Mouse (Mus musculus) left cerebral cortex, adult 2 months (tissue): ENCODE data around the gene Gpld1. TPM values are rescaled to one million over a fixed set of nuclear protein-coding genes. Genes with fewer than 3 reads are reported as not detected.

ENCODE experiments used
- DNase-seq, 2 experiments: peaks; one replicate each; pipeline ENCODE4 v3.0.0; 2021 to 2022; ENCODE audit warnings: low spot score in 2 of 2, mixed read lengths in 1 of 2; ENCODE audit errors: extremely low spot score in 1 of 2
- H3K27ac ChIP-seq: fragments of 200-600 bp; 2 replicates; pipeline ENCODE4 v1.8.1; 2022
- H3K4me3 ChIP-seq: fragments of 200-600 bp; 2 replicates; pipeline ENCODE4 v1.8.1; 2022
- CTCF ChIP-seq: fragments of 200-600 bp; IDR thresholded peaks from 2 replicates; pipeline ENCODE4 v1.8.1; 2022; ENCODE audit warnings: antibody characterized with exemption, mild to moderate bottlenecking, moderate library complexity
- intact Hi-C: fragments of 180-260 bp; cut with DNase I; formaldehyde crosslinking; loops from one replicate; pipeline ENCODE4 v1.15.1; 2025
- long read RNA-seq, 2 experiments: library from polyadenylated mRNA; stranded (forward); transcript quantifications; one replicate each; pipeline ENCODE4 v2.0.0; 2021; ENCODE audit warnings: borderline mapping rate in 2 of 2
- total RNA-seq, 2 experiments: library from RNA; stranded (reverse); gene quantifications; 2 replicates each; pipeline ENCODE4 v1.2.3; 2021

Gpld1 gene
- total RNA-seq, result 10 to 100 TPM; 19.2 to 19.8 TPM
- long read RNA-seq, experiment 1, full-length matches to known transcripts, result 7 of 64 reads
- long read RNA-seq, experiment 1, partial matches to known transcripts, result 37 of 64 reads
- long read RNA-seq, experiment 1, other reads (novel, unspliced or antisense), result 20 of 64 reads
- long read RNA-seq, experiment 2, full-length matches to known transcripts, result 4 of 56 reads
- long read RNA-seq, experiment 2, partial matches to known transcripts, result 33 of 56 reads
- long read RNA-seq, experiment 2, other reads (novel, unspliced or antisense), result 19 of 56 reads

DNA sequence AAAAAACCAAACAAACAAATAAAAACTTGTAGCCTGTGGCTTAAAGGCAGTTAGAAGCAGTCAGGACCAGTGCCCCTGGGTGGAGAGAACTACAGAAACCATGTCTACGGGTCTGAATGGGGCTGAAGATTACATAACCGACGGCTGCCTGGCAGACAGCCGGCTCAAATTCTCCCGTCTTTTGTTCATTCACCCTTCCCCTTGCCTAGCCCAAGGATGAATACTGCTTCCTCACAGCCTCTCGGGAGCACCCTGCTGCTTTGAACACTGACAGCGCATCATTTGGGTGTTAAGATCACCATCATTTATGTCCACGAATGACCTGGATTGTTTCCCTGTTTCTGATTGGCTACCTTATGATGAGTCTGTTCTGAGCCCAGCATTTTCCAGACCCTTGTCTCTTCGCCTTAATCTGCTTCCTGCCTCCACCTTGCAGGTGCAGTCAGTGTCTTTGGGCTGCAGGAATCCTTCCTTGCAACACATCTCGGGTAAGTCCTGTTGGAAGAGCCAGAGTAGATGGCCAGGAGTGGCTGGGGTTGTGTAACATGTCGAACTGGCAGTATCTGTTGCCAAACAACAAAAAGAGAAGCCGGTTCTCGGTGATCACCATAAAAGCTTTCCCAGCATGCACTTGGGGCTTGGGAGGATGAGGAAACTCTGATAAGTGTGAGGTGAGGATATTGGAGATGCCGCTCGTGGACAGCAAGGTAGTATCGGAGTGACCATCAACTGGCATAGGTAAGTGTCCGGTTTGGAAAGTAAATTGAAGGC lies at the start of gene Gpld1:
TSS of gene Gpld1 (plus strand) at position 641 of the 771 bp plus-strand sequence.
- peak within 1 kb of the TSS; percentile 10; the same call in 1 of the 2 replicates for H3K27ac ChIP-seq
- intact Hi-C loops, result no loop called here
- no peak for DNase-seq
- no peak for TF ChIP-seq CTCF
- peak within 1 kb of the TSS; percentile 31 for H3K4me3 ChIP-seq

DNA sequence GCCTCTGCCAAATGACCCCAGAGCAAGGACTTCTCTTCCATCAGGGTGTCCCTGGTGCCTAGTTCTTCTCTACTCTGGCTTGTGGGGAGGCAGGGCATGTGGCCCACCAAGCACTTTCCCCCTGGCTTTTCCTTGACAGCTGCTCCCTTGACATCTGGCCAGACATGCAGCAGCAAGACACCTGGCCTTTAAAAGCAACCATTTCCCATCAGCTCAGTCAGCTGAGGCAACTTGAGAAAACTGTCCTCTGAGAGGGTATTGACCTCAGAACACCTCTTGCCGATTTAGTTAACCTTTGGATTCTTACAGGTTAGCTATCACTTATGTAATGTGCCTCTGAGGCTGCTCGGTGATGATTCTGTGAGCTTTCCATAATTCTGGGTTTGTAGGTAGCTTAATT lies 49.1 kb upstream of the Gpld1 start:
- DNase-seq, result no peak
- TF ChIP-seq CTCF, result no peak
- intact Hi-C loops, result loop anchor here (2.0 kb wide), 1 partner anchor 25 kb away; no protein-coding TSS in a partner anchor

GRCm38 (mm10) chr13:24901916-24902315 lies 41.0 kb upstream of the Gpld1 start:
- DNase-seq, result no peak
- no peak for TF ChIP-seq CTCF
- H3K27ac ChIP-seq, result no peak overlapping the region
- H3K4me3 ChIP-seq, result no peak overlapping the region
- intact Hi-C loops, result no loop called here

More for the DNA sequence above, 49.1 kb upstream of the Gpld1 start:
- Histone ChIP-seq H3K4me3 (no peak overlapping the region), H3K27ac (no peak overlapping the region)

GRCm38 (mm10) chr13:24903412-24903811 lies 39.5 kb upstream of the Gpld1 start:
- no peak for TF ChIP-seq CTCF
- no peak for DNase-seq
- no peak overlapping the region for H3K27ac ChIP-seq
- intact Hi-C loops, result no loop called here
- H3K4me3 ChIP-seq, result no peak overlapping the region

- no peak for TF ChIP-seq CTCF
- H3K4me3 ChIP-seq, result no peak overlapping the region
- H3K27ac ChIP-seq, result no peak overlapping the region
- no peak for DNase-seq
- intact Hi-C loops, result no loop called here
Measured at GRCm38 (mm10) chr13:24905422-24905821, 37.5 kb upstream of the Gpld1 start.

- TF ChIP-seq CTCF, result no peak
- Histone ChIP-seq H3K4me3 (no peak overlapping the region), H3K27ac (no peak overlapping the region)
- intact Hi-C loops, result no loop called here
- DNase-seq, result no peak
Measured at GRCm38 (mm10) chr13:24906831-24907570, 36.0 kb upstream of the Gpld1 start.

- Histone ChIP-seq H3K4me3 (no peak overlapping the region), H3K27ac (no peak overlapping the region)
- TF ChIP-seq CTCF, result peak; percentile 27
- intact Hi-C loops, result no loop called here
- DNase-seq, result no peak
Measured at GRCm38 (mm10) chr13:24909112-24909511, 33.8 kb upstream of the Gpld1 start.

- TF ChIP-seq CTCF, result no peak
- intact Hi-C loops, result no loop called here
- H3K4me3 ChIP-seq, result no peak overlapping the region
- H3K27ac ChIP-seq, result no peak overlapping the region
- DNase-seq, result no peak
Measured at GRCm38 (mm10) chr13:24913576-24913975, 29.4 kb upstream of the Gpld1 start.

GRCm38 (mm10) chr13:24914915-24915314 lies 28.0 kb upstream of the Gpld1 start:
- TF ChIP-seq CTCF, result no peak

DNA sequence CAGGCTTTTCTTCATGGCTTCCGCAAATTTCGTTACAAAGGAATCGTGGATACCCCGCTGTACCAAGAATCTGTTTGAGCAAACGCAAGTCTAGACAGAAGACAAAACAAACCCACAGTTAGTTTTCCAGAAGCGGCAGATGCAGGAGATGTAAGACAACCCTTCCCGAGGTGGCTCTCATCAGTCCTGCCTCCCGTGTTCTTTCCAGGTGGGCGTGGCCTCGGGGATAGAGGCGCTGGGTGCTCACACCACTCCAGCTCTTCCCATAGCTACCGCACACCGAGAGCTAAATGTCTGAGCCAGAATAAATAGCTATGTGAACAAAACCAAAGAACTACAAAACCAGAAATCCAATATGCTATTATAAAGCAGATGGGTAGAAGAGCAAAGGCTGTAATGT lies 27.1 kb upstream of the Gpld1 start:
- intact Hi-C loops, result no loop called here
- no peak for DNase-seq
- Histone ChIP-seq H3K4me3 (no peak overlapping the region), H3K27ac (no peak overlapping the region)
- no peak for TF ChIP-seq CTCF

More at GRCm38 (mm10) chr13:24914915-24915314, 28.0 kb upstream of the Gpld1 start:
- no peak for DNase-seq
- Histone ChIP-seq H3K27ac (no peak overlapping the region), H3K4me3 (no peak overlapping the region)
- intact Hi-C loops, result no loop called here

DNA sequence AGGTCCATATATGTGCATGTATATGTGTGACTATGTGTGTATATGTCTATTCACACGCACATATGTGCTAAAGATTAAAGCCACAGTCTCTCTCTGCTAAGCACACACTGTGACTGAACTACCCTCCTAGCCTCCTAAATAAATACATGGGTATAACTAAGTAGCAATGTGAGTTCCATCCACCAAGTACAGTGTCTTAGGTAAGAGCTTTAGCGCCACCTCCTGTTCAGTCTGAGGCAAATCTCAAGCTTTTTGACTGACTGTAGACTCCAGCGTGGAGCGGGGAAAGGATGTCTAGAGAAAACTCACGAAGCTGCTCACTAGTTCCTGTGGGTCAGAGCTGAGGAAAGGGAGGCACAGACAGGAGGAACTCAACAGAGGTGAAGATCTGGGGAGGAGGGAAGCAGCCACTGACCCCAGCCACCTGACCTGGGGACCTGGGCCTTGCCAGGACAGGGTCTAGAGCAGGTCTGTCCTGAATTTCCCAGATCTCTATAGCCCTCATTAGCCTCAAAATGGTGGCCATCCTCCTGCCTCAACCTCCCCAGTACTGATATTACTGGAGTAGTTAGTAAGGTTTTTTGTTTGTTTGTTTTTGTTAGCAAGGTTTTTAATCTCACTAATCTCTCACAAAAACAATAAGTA lies 22.5 kb upstream of the Gpld1 start:
- TF ChIP-seq CTCF, result peak; percentile 70
- DNase-seq, result peak in 1 of 2 experiments; percentile 31
- intact Hi-C loops, result loop anchor here (5.0 kb wide), 1 partner anchor 438 kb away; no protein-coding TSS in a partner anchor
- Histone ChIP-seq H3K4me3 (no peak overlapping the region), H3K27ac (no peak overlapping the region)

DNA sequence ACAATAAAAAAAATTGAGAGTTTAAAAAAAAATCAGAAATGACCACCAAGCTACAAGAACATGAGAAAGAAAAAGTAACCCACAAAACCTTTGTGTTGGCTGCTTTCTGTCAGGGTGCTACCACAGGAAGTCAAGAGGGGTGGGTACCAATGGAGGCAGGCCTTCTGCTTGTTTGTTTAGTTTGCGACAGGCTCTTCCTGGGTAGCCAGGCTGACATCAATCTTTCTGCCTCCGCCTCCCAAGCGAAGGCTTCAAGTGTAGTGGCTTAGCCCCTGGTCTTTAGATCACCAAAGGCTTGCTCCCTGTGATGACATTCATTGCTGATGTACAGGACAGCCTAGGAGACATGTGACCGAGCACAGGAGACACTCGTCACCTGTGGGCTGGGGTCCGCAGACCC lies 21.7 kb upstream of the Gpld1 start:
- Histone ChIP-seq H3K4me3 (no peak overlapping the region), H3K27ac (no peak overlapping the region)
- no peak for DNase-seq
- TF ChIP-seq CTCF, result no peak
- intact Hi-C loops, result loop anchor here (5.0 kb wide), 1 partner anchor 439 kb away; no protein-coding TSS in a partner anchor
